Mouse (Mus musculus) cerebellum, postnatal 25 days (tissue): Measurements from ENCODE around the gene Pros1.

Experiments
- DNase-seq, 2 experiments: peaks; one replicate each; pipeline ENCODE4 v3.0.0; 2021; ENCODE audit warnings: mixed read lengths in 2 of 2

The Pros1 gene

DNA sequence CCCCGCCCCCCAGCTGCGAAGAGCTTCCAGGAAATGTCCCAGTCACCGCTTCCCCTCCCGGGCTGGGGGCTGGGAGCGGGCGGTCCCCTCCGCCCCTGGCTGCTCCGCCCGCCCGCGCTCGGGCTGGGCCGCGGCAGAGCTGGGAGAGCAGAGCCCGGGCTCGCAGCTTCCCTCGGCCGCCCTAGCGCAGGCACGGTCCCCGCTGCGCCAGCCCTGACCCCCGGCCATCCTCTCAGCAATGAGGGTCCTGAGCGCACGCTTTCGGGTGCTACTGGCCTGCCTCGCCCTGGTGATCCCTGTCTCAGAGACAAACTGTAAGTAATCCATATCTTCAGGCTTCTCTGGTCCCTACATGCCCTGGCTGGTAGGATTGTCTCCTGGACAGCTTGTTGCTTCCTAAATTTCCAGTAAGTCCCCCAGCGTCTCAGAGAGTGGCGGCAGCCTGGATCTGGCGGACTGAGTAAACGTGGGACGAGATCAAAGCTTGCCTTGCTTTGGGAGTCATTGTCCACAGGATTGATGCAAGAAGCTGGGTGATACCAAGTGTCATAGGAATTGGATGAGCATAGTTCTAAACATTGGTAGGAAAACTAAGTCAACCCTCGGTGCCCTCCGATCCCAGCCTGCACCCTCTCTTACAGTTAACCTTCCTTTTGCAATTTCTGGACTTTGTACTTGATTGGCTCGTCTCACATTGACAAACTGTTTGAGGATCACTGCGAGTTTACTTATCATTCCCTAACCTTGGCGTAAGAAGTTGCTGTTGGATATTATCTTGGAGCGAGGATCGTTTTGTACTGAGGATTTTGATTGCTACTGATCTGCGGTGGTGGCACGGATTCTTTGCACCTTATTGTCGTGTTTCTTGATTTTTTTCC lies at the start of gene Pros1:
TSS of gene Pros1 (plus strand) at position 117 of the 878 bp plus-strand sequence.
- DNase-seq, result peak; percentile 36 to 50

GRCm38 (mm10) chr16:62804621-62805020 lies 49.5 kb upstream of the Pros1 start:
- DNase-seq, result no peak

DNA sequence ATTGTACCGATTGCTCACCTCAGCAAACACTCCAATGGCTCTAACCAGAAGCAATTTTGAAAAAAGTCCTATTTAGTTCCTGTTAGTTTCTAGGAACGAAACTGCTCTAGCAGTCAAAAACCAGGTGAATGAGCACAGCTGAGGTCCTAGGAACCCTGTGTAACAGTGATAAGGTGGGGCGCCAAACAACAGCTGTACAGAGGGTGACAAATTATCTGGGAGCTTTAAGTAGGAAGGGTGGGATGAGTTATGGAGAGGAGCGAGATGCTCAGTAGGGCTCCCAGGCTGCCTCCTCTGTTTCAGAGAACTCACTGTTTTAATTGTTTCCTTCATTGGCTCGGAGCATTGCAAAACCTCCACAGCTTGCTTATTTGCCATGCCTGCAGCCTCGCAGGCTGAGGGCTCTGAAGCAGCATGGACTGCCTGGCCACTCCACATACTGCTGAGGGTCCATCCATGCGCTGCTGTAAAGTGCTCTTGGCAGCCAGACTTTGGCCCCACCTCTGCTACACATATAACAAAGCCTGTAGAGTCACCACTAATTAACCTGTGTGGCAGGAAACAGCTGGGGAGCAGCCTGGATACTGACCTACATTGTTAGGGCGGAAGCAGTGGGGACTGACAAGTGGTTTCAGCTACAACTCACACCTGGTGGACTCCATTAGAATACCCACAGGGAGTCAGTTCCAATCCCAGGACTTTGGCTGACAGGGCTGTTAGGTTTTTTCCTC lies 46.7 kb upstream of the Pros1 start:
- no peak for DNase-seq

- DNase-seq, result no peak
These were observed 43.3 kb upstream of the Pros1 start for GRCm38 (mm10) chr16:62810855-62811254.

DNA sequence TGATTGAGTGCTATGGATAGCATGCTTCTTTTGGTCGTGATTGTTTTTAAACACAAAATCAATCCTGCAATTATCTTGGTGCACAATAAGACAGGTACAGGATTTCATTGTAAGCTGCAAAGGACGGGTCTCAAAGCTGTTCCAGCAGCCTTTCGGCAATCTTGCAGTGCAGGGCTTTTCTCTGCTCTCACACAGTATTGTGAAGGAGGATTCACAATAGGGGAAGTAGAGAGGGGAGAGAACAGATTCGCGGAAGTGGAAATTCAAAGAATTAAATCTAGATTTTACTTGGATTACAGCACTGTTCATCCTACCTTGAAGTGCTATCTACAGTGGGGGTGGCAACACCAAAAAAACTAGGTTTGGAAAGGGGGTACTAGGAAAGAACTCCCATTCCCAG lies 40.3 kb upstream of the Pros1 start:
- DNase-seq, result no peak

DNA sequence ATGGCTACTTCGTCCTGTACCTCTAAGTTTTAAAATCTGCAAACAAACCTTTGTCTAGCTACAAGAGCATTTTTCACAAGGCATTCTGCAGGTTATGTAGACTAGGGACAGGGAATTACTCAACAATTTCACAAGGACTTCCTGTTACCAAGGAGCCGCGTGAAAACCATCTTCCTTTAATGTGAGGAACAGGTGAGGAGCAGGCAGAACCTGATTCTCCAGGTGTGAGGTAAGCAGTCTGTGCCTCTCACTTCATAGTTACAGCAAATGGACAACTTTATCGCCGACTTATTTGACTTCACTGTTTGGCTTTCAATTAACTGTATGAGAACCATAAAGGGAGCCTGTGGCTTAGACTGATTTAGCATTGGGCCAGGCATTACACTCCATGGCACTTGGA lies 39.6 kb upstream of the Pros1 start, which contains the start of gene Stx19:
TSS of gene Stx19 (plus strand) at position 186 of the 400 bp plus-strand sequence.
- DNase-seq, result no peak

GRCm38 (mm10) chr16:62822472-62822871 lies 31.6 kb upstream of the Pros1 start:
- no peak for DNase-seq

DNA sequence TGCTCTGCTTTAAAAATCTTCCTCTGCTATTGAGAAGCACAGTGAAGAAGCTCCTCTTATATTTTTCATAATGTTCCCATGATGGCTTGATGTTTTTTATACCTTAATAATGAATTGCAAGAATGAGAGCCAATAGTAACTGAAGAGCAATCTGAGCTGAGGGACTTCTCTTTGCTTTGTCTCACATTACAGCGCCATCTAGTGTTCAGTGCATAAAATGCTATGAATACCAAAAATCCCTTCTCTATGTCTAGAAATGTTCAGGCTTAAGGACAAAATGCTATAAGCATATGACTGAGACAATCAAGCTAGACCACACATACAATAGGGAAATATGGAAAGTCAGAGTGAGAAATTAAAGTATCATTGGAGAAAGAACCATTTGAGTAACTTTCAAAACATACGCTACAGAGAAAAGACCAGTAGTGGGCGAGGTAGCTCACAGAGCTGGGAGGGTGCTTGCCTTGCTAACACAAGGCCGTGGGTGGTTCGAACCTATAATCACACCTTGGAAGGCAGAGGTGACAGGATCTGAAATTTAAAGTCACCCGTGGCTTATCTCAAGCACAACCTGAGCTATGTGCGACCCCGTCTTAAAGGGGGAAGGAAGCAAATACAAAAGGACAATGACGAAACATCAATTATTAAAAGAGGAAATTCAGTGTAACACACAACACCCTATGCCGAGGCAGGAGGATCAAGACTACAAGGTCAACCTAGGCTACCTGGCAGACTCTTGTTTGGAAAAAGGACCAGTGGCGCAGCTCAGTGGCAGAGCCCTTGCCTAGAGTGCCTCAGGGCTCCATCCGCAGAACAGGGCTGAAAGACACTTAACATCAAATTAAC lies 27.7 kb upstream of the Pros1 start:
- no peak for DNase-seq

DNA sequence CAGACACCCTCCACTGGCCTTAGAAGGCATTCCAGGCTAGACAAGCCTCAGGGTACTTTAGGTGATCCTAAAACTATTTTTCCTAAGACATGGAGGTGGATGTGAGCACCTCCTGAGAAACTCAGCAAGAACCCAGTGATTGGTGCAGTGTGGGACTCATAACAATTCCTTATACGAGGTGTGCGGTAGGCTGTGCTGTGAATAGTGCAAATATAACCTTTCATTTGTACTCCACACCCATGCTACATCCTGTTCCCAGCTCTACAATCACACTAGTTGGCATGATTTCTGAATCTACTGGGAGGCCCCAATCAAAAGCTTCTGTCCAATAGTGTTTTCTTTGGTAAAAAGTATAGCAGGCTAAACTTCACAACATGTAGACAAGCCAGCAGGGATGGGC lies 22.1 kb upstream of the Pros1 start:
- DNase-seq, result no peak

GRCm38 (mm10) chr16:62832481-62832880 lies 21.6 kb upstream of the Pros1 start:
- DNase-seq, result peak; percentile 50 to 65

DNA sequence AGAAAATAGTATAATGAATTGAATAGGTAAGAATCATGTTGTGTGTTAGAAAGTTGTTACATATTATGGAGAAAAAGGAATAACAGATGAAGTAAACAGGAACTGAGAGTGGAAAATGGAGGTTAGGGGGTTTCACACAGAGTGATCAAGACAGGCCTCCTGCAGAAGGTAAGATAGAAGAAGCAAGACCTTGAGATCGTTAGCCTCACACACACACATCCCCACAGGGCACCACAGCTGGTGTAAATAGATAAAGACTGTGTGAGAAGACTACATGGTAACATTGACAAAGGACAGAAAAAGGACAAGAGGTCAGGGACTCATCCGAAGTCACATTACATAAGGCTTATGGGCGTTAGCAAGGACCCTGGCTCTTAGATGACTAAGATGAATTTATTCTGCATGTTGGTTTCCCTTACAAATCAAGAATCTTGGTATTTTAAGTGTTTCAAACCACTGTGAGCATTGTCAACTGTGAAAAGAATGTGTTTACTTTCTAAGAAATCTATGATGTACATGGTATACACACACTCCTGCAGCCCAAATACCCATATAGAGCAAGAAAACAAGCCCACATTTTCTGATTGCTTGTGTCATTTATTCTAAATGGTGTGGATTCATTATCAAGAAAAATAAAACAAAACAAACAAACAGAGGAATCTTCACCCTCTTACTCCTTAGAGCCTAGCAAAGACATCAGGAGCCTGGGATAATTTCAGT lies 19.9 kb upstream of the Pros1 start:
- no peak for DNase-seq

GRCm38 (mm10) chr16:62845341-62845740 lies 8.8 kb upstream of the Pros1 start:
- no peak for DNase-seq

GRCm38 (mm10) chr16:62846498-62847312 lies 7.4 kb upstream of the Pros1 start, which contains the start of gene Arl13b:
TSS of gene Arl13b (minus strand) at chr16:62847040.
- DNase-seq, result peak; percentile 88 to 92

- DNase-seq, result no peak
These were observed 1.4 kb upstream of the Pros1 start for GRCm38 (mm10) chr16:62852464-62853252.

DNA sequence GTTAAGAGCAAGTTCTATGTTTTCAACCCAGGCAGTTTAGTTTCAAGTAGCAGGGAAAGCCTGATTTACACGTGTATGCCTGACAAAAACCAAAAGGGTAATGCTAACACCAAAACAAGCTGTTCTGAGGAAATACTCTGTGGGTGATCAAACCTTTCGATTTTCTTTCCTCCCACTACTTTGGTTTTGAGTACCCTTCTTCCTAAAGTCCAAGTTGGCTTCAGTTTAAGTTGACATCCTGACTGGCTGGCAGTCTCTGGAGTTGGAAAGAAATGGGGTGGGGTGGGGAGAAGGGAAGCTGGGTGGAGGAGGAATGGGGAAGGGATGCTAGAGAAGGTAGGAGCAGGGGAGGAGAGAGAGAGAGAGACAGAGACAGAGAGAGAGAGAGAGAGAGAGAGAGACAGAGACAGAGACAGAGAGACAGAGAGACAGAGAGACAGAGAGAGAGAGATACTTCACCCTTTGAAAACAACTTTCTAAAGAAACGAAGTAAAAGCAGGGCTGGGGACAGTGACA lies 438 bp upstream of the Pros1 start:
- DNase-seq, result no peak

DNA sequence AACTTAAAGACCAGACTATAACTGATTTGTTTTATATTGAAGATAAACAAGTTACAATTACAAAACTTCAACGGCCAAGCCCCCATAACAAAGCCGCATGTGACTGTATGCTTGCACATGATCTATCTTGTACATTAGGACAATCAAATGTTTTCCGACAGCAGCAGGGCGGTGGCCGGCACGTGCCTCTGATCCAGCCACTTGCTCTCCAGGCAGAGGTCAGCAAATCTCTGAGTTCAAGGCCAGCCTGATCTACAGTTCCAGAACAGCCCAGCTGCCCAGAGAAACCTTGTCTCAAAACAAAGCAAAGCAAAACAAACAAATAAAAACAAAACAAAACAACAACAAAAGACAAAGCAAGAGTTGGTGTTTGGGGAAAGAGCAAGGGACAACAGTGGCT lies 1.3 kb downstream of the Pros1 start:
- DNase-seq, result no peak

GRCm38 (mm10) chr16:62856273-62856672 lies 2.2 kb downstream of the Pros1 start:
- DNase-seq, result no peak

DNA sequence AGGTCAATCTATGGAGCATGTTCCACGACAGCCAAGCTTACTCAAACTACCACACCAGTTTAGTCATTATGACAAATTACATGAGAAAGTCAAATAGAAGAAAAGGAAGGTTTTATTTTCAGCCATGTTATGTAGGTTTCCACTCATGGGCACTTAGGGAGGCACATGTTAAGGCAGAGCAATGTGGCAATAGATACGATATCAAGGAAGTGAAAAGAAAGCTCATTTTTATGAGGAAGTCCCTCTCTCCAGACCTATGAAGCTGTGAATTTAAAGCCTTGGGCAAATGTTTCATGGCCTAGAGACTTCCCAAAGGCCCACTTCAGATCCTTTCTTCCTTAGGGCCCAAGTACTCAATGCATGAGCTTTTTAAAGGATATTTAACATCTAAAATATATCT lies 3.4 kb downstream of the Pros1 start:
- DNase-seq, result no peak

GRCm38 (mm10) chr16:62858018-62858417 lies 3.9 kb downstream of the Pros1 start:
- no peak for DNase-seq

DNA sequence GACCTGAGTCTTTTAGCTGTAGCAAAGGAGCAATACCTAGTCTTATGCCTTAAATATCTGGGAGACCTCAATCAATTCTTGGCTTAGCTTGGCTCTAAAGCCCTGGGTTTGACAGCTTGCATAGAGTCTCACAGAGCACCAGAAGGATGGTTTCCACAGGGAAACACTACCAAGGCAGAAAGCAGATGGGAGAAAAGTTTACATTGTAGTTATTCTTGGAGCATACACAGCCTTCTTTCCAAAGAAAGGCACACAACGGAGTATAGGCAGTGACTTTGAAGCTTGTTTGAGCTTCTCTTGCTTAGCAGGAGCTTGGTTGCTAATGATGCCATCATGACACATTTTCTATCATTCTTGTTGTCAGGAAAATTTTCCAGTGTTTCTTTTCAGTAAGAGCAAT lies 6.0 kb downstream of the Pros1 start:
- no peak for DNase-seq
